Mouse (Mus musculus) macrophage (primary cell): ENCODE measurements around the gene Ncoa1. TPM values are rescaled to one million over a fixed set of nuclear protein-coding genes. Genes with fewer than 3 reads are reported as not detected.
"Not testable (repeated sequence)": the region's sequence is repeated elsewhere in the genome, so short reads cannot be mapped to it uniquely, and the experiment has no call there.

Experiments
- H3K27ac ChIP-seq: fragments of 350-480 bp; formaldehyde crosslinking; 2 replicates; pipeline ENCODE4 v1.9.0; 2021
- H3K36me3 ChIP-seq: fragments of 350-480 bp; formaldehyde crosslinking; 2 replicates; pipeline ENCODE4 v1.9.0; 2021; ENCODE audit errors: inconsistent target
- H3K4me3 ChIP-seq: fragments of 350-480 bp; formaldehyde crosslinking; 2 replicates; pipeline ENCODE4 v1.9.0; 2021; ENCODE audit errors: inconsistent target
- H3K79me2 ChIP-seq: fragments of 350-480 bp; formaldehyde crosslinking; 2 replicates; pipeline ENCODE4 v1.9.0; 2021; ENCODE audit errors: inconsistent target
- WGBS: methylation state at CpG from one replicate; pipeline ENCODE4 v1.1.7; 2026; ENCODE audit warnings: inconsistent platforms; ENCODE audit not compliant: missing documents; 5-methylcytosine and 5-hydroxymethylcytosine counted together
- polyA plus RNA-seq: library from polyadenylated mRNA; stranded (reverse); fragments of 250-400 nt; gene quantifications from 3 replicates; pipeline ENCODE4 v1.2.4, GENCODE M21; 2018; ENCODE audit warnings: inconsistent platforms

Gene Ncoa1
- polyA plus RNA-seq, 1 experiment from 2014 or later: 19.9 TPM

- no peaks in the 10 kb centered on the region for H3K36me3 ChIP-seq
- peaks cover 91% of the 10 kb centered on the region for H3K79me2 ChIP-seq
- H3K27ac ChIP-seq: no peak overlapping the region
- no peak overlapping the region for H3K4me3 ChIP-seq
Observed at GRCm38 (mm10) chr12:4452233-4452632, 24.7 kb downstream of the Ncoa1 start.

GRCm38 (mm10) chr12:4450485-4450884 lies 26.5 kb downstream of the Ncoa1 start:
- H3K36me3 ChIP-seq, H3K4me3 ChIP-seq, H3K27ac ChIP-seq: not testable (repeated sequence)
- peaks cover 91% of the 10 kb centered on the region for H3K79me2 ChIP-seq

GRCm38 (mm10) chr12:4448076-4448589 lies 28.8 kb downstream of the Ncoa1 start:
- WGBS: 75% methylated on average over 4 of the region's 4 CpGs
- H3K4me3 ChIP-seq: no peak overlapping the region
- H3K79me2 ChIP-seq: peaks cover 91% of the 10 kb centered on the region
- no peaks in the 10 kb centered on the region for H3K36me3 ChIP-seq
- no peak overlapping the region for H3K27ac ChIP-seq

DNA sequence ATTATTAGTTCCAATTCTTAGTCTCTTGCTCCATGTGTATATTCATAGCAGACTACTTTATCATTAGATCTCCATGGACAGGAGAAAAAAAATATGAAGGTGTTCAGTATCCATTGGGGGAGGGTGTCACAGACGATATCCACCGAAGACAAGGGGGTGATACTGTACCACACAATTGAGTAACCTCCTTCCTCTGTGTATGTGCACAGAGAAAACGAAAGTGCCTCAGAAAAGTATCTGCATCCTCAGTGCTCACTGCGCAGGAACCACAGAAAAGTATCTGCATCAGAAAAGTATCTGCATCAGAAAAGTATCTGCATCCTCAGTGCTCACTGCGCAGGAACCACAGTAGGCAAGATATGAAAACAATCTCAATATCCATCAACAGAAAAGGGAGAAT lies 32.0 kb downstream of the Ncoa1 start:
- no peak overlapping the region for H3K4me3 ChIP-seq
- H3K27ac ChIP-seq: no peak overlapping the region
- no peaks in the 10 kb centered on the region for H3K36me3 ChIP-seq
- WGBS: 25% methylated on average over 5 of the region's 5 CpGs
- peaks cover 98% of the 10 kb centered on the region for H3K79me2 ChIP-seq

DNA sequence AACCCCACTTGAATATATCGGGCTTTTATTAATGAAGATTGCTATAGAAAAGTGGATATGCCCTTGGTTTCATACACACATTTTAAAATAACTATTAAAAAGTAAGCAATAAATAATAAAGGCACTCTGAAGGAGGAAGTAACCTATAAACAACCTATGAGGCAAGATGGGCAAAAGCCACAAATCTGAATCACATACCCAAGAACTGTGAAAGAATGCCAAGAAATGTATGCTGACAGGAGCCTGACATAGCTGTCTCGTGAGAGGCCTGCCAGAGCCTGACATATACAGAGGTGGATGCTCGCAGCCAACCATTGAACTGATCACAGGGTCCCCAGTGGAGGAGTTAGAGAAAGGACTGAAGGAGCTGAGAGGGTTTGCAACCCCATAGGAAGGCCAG lies 35.5 kb downstream of the Ncoa1 start:
- Histone ChIP-seq H3K36me3 (no peaks in the 10 kb centered on the region), H3K79me2 (peaks cover 97% of the 10 kb centered on the region), H3K27ac (no peak overlapping the region), H3K4me3 (no peak overlapping the region)
- WGBS: 65% methylated on average over 3 of the region's 3 CpGs

- 20% methylated on average over 5 of the region's 5 CpGs for WGBS
- H3K79me2 ChIP-seq: peaks cover 96% of the 10 kb centered on the region
- no peak overlapping the region for H3K27ac ChIP-seq
- H3K4me3 ChIP-seq: no peak overlapping the region
- no peaks in the 10 kb centered on the region for H3K36me3 ChIP-seq
Observed at GRCm38 (mm10) chr12:4436198-4436597, 40.8 kb downstream of the Ncoa1 start.

DNA sequence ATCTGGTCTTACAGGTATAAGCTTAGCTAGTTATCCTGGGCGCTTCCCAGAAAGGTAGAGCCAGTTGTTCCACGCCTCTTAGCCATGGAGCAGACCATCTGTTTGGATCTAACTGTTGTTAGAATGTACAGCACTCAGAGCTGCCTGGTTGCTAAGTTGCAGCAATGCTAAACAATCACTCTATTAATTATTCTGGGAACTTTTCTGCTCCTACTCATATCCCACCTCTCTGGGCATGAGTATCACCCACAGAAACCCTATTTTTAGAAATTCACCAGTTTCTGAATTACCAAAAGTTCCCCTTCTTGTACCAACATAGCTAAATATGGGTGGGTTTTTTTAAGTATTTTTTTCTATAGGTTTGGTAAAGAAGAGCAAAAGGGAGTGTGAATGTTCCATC lies 43.4 kb downstream of the Ncoa1 start:
- Histone ChIP-seq H3K79me2 (peaks cover 88% of the 10 kb centered on the region), H3K36me3 (no peaks in the 10 kb centered on the region), H3K27ac (no peak overlapping the region), H3K4me3 (no peak overlapping the region)
- WGBS: 90% methylated on average over 2 of the region's 2 CpGs

GRCm38 (mm10) chr12:4431978-4432377 lies 45.0 kb downstream of the Ncoa1 start:
- Histone ChIP-seq H3K27ac (no peak overlapping the region), H3K4me3 (no peak overlapping the region), H3K36me3 (no peaks in the 10 kb centered on the region), H3K79me2 (peaks cover 88% of the 10 kb centered on the region)
- WGBS: 97% methylated on average over 5 of the region's 5 CpGs

- Histone ChIP-seq H3K27ac (0 out of 2 replicates have a peak overlapping the region, but pooled peaks have one; percentile 0), H3K4me3 (no peak overlapping the region), H3K36me3 (no peaks in the 10 kb centered on the region), H3K79me2 (peaks cover 88% of the 10 kb centered on the region)
- 21% methylated on average over 3 of the region's 3 CpGs for WGBS
Observed at GRCm38 (mm10) chr12:4430061-4430825, 46.7 kb downstream of the Ncoa1 start.

DNA sequence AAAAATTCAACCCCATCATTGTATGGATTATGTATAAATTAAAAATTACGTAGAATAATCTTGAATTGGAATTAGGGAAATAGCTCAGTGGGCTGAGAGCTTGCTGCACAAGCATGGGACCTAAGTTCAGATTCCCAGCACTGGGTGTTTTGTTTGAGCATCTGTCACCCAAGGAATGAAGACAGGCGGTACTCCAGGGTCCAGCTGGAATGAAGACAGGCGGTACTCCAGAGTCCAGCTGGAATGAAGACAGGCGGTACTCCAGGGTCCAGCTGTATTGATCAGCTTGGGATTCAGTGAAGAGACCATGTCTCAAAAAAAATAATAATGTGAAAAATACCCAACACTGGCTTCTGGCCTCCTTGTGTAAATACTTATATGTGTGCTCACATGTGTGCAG lies 58.2 kb downstream of the Ncoa1 start:
- H3K4me3 ChIP-seq: no peak overlapping the region
- no peak overlapping the region for H3K27ac ChIP-seq
- no peaks in the 10 kb centered on the region for H3K36me3 ChIP-seq
- peaks cover 57% of the 10 kb centered on the region; the same call in 1 of the 2 replicates for H3K79me2 ChIP-seq
- 100% methylated on average over 4 of the region's 4 CpGs for WGBS

DNA sequence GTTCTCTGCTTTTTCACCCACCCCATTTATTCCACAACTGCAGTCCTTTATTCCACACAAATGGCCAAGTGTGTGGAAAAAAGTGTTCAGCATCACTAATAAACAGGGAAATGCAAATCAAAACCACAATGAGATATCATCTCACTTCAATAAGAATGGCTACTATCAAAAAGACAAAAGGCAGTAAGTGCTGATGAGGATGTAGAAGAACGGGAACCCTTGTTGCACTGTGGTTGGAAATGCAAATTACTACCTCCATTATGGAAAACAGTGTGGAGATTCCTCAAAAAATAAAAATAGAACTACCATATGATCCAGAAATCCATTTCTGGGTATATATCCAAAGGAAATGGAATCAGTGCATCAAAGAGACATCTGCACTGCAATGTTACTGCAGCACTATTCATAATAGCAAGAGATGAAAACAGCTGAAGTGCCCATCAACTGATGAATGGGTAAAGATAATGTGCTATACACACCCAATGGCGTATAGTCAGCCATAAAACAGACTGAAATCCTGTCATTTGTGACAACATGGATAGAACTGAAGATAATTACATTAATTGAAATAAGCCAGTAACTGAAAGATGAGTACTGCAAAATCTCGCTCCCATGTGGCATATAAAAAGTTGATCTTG lies 59.2 kb downstream of the Ncoa1 start:
- Histone ChIP-seq H3K36me3 (no peaks in the 10 kb centered on the region), H3K79me2 (peaks cover 46% of the 10 kb centered on the region; the same call in 1 of the 2 replicates), H3K4me3 (no peak overlapping the region), H3K27ac (no peak overlapping the region)
- 96% methylated on average over 3 of the region's 3 CpGs for WGBS

- H3K27ac ChIP-seq: no peak overlapping the region
- H3K79me2 ChIP-seq: no peaks in the 10 kb centered on the region
- WGBS: 94% methylated on average over 2 of the region's 2 CpGs
- H3K36me3 ChIP-seq: no peaks in the 10 kb centered on the region
- H3K4me3 ChIP-seq: no peak overlapping the region
Observed at GRCm38 (mm10) chr12:4407085-4407484, 69.9 kb downstream of the Ncoa1 start.

DNA sequence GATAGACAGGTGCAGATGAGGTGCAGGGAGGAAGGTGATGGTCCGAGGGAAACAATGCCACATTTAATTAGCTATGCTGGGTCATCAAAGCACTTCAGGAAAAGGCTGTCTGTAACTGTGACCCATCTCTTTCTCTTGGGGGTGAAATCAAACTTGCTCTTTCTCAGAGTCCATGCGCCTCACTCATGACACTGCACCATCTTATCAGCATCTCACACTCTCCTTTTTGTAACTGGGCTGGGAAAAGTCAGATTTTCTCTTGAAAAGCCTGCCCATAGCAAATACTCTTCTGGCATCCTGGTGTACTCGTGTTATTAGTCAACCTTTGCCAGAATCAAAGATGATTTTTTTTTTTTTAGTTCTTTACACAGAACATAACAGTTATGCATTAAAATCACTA lies 70.8 kb downstream of the Ncoa1 start:
- Histone ChIP-seq H3K36me3 (no peaks in the 10 kb centered on the region), H3K27ac (no peak overlapping the region), H3K4me3 (no peak overlapping the region), H3K79me2 (no peaks in the 10 kb centered on the region)
- WGBS: 86% methylated on average over 3 of the region's 3 CpGs

DNA sequence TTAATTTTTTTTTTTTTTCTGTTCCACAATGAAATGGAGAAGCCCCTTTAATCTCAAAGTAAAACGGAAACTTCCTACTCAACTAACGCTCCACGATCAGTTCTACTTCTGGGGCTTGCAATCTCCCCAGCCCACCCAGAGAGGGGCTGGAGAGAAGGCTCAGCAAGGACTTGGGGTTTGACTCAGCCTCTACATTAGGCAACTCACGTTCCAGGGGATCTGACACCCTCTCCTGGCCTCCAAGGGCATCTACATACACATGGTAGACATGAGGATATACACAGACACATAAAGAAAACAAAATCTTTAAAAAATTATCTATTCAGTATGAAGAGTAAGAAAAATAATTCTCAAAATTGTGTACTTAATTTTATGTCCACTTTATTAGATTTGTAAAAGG lies 73.8 kb downstream of the Ncoa1 start:
- no peak overlapping the region for H3K4me3 ChIP-seq
- H3K79me2 ChIP-seq: no peaks in the 10 kb centered on the region
- H3K27ac ChIP-seq: no peak overlapping the region
- WGBS: 95% methylated on average over 4 of the region's 4 CpGs
- no peaks in the 10 kb centered on the region for H3K36me3 ChIP-seq

GRCm38 (mm10) chr12:4396221-4396620 lies 80.8 kb downstream of the Ncoa1 start:
- no peak overlapping the region for H3K4me3 ChIP-seq
- WGBS: 77% methylated on average over 7 of the region's 7 CpGs
- H3K36me3 ChIP-seq: no peaks in the 10 kb centered on the region
- no peaks in the 10 kb centered on the region for H3K79me2 ChIP-seq
- H3K27ac ChIP-seq: no peak overlapping the region
